Mouse (Mus musculus) cerebellum, adult 2 months (tissue): ENCODE results near the gene Palm3. TPM values are rescaled to one million over a fixed set of nuclear protein-coding genes. Genes with fewer than 3 reads are reported as not detected.
"Not testable (repeated sequence)": the region's sequence is repeated elsewhere in the genome, so short reads cannot be mapped to it uniquely, and the experiment has no call there.

Experiments used
- DNase-seq, 2 experiments: peaks; one replicate each; pipeline ENCODE4 v3.0.0; 2021
- H3K27ac ChIP-seq: fragments of 200-500 bp; 2 replicates; pipeline ENCODE4 v1.5.1; 2012; ENCODE audit warnings: low read length, control low read depth, inconsistent platforms; ENCODE audit not compliant: insufficient read depth
- H3K27me3 ChIP-seq: fragments of 200-500 bp; 2 replicates; pipeline ENCODE4 v1.6.1; 2012; ENCODE audit warnings: inconsistent platforms, mild to moderate bottlenecking, low read length, moderate library complexity; ENCODE audit not compliant: control insufficient read depth, insufficient read depth
- H3K4me1 ChIP-seq: fragments of 200-500 bp; 2 replicates; pipeline ENCODE4 v1.6.1; 2011; ENCODE audit warnings: low read length; ENCODE audit not compliant: control insufficient read depth, insufficient read depth
- H3K4me3 ChIP-seq: fragments of 200-500 bp; replicated peaks from 2 replicates; pipeline ENCODE3; 2011; ENCODE audit warnings: mild to moderate bottlenecking, low read depth, low read length, control low read depth; ENCODE audit not compliant: insufficient read depth
- CTCF ChIP-seq: fragments of 200-500 bp; IDR thresholded peaks from 2 replicates; pipeline ENCODE4 v1.5.1; 2011; ENCODE audit warnings: low read depth, mild to moderate bottlenecking, control low read depth, low read length, moderate library complexity, borderline replicate concordance; ENCODE audit not compliant: insufficient read depth
- POLR2A ChIP-seq: fragments of 200-500 bp; IDR thresholded peaks from 2 replicates; pipeline ENCODE4 v1.6.1; 2011; ENCODE audit warnings: low read length, control low read depth, borderline replicate concordance; ENCODE audit not compliant: insufficient read depth
- WGBS: fragments of 180-500 bp; shearing (Covaris S2); methylation state at CpG from one replicate; pipeline ENCODE4 v1.1.7; 2018; 5-methylcytosine and 5-hydroxymethylcytosine counted together
- polyA plus RNA-seq: library from polyadenylated mRNA; depleted of rRNA; stranded (reverse); fragments of >200 nt; gene quantifications from 2 replicates; pipeline ENCODE4 v1.2.3, GENCODE M21; 2012

Palm3 gene
- polyA plus RNA-seq, 1 experiment: 4.1 TPM

DNA sequence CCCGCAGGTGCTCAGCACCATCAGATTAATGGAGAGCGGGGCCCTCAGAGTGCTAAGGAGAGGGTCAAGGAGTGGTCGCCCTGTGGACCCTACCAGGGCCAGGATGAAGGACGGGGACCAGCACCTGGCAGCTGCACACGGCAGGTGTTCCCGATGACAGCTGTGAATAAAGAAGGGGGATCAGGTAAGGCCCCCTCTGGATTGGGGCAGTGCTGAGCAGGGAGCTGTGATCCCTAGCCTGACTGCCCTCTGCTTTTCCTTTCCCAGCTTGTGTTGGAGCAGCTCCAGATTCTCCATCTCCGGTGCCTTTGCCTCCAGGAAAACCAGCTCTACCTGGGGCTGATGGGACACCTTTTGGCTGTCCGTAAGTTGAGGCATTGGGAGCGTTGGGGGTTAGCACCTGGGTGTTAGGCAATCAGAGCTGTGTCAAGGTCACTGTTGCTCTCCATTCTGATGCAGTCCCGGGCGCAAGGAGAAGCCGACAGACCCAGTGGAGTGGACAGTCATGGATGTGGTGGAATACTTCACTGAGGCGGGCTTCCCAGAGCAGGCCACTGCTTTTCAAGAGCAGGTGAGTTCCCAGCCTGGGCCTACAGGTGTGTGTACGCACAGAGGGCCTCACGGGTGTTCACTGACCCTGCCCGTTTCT is 22.1 kb upstream of the Palm3 start:
- peak in 1 of 2 experiments; percentile 32 for DNase-seq
- WGBS: 66% methylated on average over 16 of the region's 16 CpGs
- no peak for TF ChIP-seq CTCF
- no peaks in the 10 kb centered on the region for H3K27me3 ChIP-seq
- H3K4me3 ChIP-seq: peak overlapping the region; percentile 60
- peaks cover 9% of the 10 kb centered on the region for H3K4me1 ChIP-seq
- no peak overlapping the region for H3K27ac ChIP-seq

DNA sequence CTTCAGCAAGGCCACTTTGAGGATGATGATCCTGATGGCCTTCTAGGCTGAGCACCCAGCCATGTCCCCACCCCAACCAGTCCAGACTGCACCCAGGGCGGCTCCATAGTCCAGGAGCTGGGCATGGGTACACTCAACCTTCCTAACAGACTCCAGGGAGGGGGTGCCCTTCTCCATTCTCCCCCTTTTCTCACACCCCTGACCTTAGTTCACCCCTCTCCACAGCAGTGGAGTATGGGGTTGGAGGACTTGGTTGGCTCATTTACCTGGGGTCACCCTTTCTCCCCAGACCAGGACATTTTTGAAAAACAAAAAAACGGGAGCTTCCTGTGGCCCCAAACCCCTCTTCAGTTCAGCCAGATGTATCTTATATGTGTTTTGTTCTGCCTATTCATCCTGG is 21.4 kb upstream of the Palm3 start:
- WGBS: 92% methylated on average over 2 of the region's 2 CpGs
- DNase-seq: no peak
- H3K27ac ChIP-seq: no peak overlapping the region
- peaks cover 9% of the 10 kb centered on the region for H3K4me1 ChIP-seq
- TF ChIP-seq CTCF (no peak), POLR2A (no peak)
- no peaks in the 10 kb centered on the region for H3K27me3 ChIP-seq
- H3K4me3 ChIP-seq: no peak overlapping the region

DNA sequence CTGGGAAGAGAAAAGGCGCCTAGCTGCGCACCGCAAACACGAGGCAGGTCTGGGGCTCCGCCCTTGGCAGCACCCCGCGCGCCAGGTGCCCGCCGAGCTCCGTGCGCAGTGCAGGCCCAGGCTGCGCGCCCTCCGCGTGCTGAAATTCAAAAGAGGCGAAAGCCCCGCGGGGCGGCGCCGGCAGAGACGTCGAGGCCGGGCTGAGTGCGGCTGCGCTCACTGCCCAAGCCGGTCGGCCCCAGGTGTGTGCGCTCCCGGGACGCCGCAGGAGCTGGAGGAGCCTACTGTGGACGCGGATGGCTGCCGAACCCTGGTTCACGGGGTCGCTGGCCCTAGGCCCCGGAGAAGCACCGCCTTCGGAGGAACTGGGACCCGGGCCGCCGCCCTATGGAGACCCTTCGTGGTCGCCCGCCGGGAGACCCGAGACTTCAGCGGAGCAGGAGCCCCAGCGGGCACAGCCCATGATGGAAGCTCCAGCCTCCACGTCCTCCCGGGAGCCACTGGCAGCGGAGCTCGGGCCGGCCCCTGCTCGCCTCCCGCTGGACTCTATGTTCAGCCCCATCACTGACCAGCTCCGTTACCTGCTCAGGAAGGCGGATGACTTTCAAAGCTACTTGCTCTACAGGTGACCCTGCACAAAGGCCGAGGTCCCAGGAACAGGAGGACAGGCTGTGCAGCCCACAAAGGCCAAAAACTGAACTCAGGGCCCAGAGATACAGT is 19.8 kb upstream of the Palm3 start, which contains the start of gene 1700067K01Rik:
Gene 1700067K01Rik (plus strand): TSS at position 222 of the 720 bp plus-strand sequence.
- TF ChIP-seq CTCF (no peak), POLR2A (no peak)
- no peak for DNase-seq
- Histone ChIP-seq H3K27ac (no peak within 1 kb of the TSS), H3K27me3 (no peaks in the 10 kb centered on the region), H3K4me3 (no peak within 1 kb of the TSS), H3K4me1 (peaks cover 9% of the 10 kb centered on the region)
- 53% methylated on average over 61 of the region's 61 CpGs for WGBS

DNA sequence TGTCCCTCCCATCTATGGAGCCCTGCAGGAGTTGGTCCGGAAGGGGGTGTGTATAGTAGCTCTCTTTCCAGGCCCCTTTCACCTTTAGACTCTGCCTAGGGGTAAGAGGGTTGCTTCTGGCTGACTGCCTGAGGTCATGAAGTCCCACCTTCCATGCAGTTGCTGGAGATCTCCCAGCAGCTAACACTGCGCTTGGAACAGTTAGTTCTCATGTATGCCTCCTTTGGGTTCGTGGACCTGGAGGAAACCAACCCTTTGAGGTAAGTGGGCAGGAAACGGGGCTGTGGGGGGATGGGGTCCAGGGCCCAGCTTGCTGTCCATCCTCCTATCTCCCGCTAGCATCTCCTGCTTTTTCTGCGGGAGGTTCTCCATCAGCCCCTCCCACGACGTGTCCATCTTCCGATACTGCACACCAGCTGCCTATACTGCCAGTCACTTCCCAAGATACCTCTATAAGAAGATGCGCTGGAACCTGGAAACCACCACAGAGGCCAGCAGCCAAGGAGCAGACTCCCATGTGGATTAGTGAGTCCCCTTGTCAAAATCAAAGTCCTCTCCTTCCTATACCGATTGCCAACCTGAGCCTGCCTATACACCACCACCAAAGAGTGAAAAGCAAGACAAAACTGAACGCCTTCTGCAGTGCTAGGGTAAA is 18.2 kb upstream of the Palm3 start:
- H3K4me3 ChIP-seq: no peak overlapping the region
- TF ChIP-seq CTCF (no peak), POLR2A (no peak)
- WGBS: 37% methylated on average over 12 of the region's 12 CpGs

DNA sequence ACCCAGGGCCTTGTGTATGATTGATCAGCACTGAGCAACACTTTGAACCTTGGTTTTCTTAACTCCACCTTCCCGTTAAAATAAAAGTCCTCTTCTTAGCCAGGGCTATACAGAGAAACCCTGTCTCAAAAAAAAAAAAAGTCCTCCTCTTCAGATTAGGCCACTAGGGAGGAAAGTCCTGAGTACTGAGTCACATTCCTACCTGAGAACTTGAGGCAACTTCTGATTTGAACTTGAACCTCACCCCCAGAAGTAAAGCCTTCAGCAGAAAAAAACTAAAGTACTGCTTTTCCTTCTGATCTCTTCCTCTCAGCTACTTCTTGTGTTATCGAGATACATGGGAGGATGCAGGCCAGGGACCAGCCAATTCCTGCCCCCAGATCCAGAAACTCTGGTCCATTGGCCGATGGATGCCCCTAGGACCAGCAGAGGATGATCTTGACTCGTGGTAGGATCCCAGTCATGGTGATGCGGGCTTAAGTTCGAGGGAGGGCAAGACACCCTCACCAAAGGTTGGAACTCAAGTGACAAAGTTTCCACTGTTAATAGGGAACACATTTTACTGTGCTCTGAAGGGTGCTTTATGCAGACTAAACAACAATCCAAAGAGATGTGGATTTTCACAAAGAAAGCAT is 17.5 kb upstream of the Palm3 start:
- H3K4me3 ChIP-seq: peak overlapping the region; percentile 94
- 58% methylated on average over 6 of the region's 6 CpGs for WGBS
- TF ChIP-seq CTCF (no peak), POLR2A (no peak)
- DNase-seq: no peak
- H3K4me1 ChIP-seq: peaks cover 9% of the 10 kb centered on the region
- H3K27me3 ChIP-seq: no peaks in the 10 kb centered on the region
- no peak overlapping the region for H3K27ac ChIP-seq

More for the DNA sequence above, 18.2 kb upstream of the Palm3 start:
- no peak for DNase-seq
- no peak overlapping the region for H3K27ac ChIP-seq
- no peaks in the 10 kb centered on the region for H3K27me3 ChIP-seq
- peaks cover 9% of the 10 kb centered on the region for H3K4me1 ChIP-seq

DNA sequence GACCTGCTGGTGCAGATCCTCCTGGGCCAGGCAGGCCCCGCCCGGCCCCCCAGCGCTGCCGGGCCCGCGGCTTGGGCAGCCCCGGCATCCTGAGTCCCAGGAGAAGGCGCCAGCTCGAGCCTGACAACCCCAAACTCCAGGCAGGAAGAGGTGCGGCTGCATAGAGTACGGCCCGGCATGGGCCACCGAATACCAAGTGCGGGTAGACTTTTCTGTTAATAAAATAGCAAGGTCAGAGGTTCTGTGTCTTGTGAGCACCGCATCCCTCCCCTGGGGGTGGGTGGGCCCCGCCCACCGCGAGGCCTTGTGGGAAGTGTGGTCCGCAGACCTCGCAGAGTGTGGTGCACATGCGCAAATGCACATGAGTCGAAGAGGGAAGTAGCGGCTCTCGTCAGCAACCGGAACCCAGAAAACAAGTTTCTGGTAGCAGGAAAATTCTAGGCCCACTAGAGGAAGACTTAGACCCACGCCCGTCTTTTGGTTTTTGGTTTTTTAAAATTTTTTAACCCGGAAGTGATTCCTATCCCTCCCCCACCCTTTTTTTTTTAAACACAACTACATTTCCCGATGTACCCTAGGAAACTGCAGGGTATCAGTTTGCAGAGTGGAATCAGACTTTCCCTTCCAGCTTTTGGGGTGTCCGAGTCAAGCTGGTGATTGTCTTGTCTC is 16.6 kb upstream of the Palm3 start:
- Histone ChIP-seq H3K4me3 (peak overlapping the region; percentile 94), H3K27ac (peak overlapping the region; percentile 61), H3K27me3 (no peaks in the 10 kb centered on the region), H3K4me1 (peaks cover 4% of the 10 kb centered on the region)
- TF ChIP-seq POLR2A: peak; percentile 67; the same call in 1 of the 2 replicates
- no peak; the same call in 1 of the 2 replicates for TF ChIP-seq CTCF
- under 1% methylated on average over 30 of the region's 30 CpGs for WGBS
- DNase-seq: peak; percentile 93 to 94

DNA sequence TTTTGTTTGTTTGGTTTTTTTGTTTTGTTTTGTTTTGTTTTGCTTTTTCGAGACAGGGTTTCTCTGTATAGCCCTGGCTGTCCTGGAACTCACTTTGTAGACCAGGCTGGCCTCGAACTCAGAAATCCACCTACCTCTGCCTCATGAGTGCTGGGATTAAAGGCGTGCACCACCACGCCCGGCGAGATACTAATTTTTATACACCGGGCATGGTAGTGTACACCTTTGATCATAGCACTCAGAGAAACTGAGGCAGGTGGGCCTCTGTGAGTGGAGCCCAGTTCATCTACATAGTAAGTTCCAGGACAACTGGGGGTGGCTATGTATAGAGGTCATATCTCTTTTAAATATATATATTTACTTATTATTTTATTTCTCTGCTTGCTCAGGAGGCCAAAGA is 15.8 kb upstream of the Palm3 start:
- not testable (repeated sequence) for H3K4me1 ChIP-seq, DNase-seq, H3K4me3 ChIP-seq, H3K27me3 ChIP-seq, H3K27ac ChIP-seq
- WGBS: 93% methylated on average over 7 of the region's 7 CpGs
